Mouse (Mus musculus) spleen, adult 18-20 months (tissue): ENCODE results near the gene Lage3.
"Not testable (repeated sequence)": the region's sequence is repeated elsewhere in the genome, so short reads cannot be mapped to it uniquely, and the experiment has no call there.

Source experiments
- DNase-seq, 2 experiments: peaks; one replicate each; pipeline ENCODE4 v3.0.0; 2022; ENCODE audit warnings: mixed read lengths in 2 of 2

Gene Lage3

DNA sequence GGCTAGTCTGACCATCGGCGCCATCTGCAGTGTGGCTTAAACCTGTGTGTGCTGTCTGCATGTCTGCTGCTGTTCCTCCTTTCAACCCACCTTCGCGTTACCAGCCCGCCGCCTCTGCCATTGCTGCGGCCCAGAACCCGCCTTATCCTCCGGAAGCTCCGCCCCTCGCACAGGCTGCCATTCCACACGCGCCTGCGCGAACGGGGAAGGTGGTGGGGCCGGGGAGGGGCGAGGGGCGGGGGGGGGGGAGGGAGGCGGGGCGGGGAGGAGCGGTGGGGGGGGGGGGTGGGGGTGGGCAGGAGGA is at the start of gene Lage3:
Gene Lage3, minus strand, starts transcription at position 152 of the 304 bp plus-strand sequence.
- peak; percentile 70 to 72 for DNase-seq

DNA sequence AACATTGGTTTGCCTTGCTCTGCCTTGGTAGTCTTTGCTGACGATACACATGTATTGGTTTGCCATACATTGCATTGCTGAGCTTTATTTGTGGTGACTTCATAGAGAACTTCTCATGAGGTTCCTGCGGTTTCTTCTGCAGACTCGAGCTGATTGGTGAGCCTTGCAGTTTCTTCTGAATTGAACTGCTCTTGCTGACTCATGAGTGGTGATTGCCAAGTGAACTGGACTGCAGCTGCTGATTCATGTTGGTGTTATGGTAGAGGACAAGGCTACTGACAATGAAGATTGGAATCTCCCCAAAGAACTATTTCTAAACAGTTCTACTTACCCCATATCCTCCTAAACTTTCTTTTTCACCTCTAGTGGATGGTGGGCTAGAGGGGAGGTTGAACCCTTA is 46.7 kb upstream of the Lage3 start:
- no peak for DNase-seq

DNA sequence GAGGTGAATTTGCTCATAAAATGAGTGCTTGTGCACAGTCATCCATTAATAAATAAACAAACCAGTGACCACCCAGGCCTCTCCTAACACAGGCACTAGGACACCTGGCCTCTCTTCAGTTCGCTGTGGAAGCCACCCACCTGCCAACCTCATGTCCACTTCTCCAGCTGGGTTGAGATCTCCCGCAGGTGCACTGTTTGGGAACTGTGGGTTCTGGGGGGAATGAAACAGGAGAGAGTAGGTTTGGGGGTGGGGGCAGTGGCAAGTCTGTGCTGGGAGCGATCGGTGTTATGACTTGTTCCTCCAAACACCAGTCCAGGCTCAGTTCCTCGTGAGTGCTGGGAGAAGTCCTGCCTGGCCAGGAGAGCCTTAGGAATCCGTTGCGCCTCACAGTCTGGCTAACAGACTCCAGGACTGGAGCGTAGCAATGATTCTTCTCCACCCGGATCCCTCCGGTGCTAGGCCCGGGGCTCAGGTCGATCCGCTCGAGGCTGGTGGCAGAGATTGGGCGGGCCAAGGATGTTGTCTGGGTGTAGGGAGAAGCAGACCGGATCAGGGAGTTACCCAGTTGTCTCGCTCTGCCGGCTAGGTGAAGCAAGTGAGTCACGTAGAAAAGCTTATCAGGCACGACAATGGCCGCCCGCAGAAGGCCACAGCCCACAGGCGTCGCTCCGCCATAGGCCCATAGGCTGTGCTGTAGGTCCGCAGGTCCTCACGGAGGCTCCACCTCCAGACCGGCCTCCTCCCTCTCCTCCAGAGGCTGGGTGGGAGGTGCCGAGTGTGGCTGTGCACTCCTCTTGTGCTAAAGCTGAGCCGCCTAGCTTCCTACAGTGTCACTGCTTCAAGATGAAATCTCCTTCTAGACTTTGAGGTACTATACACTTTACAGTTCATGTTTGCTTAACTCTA is 39.4 kb upstream of the Lage3 start, which contains the start of the genes Fam3a and Ikbkg:
Gene Fam3a, minus strand, starts transcription at position 738 of the 909 bp plus-strand sequence.
Gene Ikbkg, plus strand, starts transcription at position 756 of the 909 bp plus-strand sequence.
- DNase-seq = peak; percentile 69 to 76

DNA sequence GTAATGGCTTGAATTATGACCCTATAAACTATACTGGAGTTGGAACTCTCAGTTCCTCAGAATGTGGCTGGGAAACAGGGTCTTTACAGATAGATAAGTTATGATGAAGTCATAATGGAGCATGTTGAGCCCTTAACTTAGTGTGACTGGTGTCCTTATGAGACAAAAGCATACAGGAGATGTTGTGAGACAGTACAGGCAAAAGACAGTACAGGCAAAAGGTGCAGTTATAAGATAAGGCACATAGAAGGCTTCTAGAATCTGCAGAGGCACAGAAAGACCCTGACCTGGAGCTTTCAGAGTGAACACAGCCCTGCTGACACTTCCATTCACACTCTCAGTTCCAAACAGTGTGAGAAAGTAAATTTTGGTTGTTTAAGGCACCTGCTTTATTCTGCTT is 34.7 kb upstream of the Lage3 start:
- no peak for DNase-seq

DNA sequence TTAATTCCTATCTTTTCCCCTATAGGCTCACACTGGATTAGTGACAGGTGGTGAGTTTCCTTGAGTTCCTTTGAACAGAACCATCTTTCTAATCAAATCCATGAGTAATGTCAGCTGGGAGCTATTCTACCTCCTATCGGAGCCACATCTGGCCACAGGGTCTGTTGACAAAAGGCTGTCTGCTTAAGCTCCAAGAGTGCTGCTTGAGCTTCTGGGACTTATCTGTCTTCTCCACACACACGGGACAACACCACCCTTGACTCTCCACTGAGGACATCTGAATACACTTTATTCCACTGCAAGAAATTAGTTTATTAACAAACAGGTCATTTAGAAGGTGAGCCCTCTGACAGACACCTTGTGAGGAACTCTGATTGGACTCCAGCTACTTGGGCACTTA is 31.0 kb upstream of the Lage3 start:
- DNase-seq = no peak

DNA sequence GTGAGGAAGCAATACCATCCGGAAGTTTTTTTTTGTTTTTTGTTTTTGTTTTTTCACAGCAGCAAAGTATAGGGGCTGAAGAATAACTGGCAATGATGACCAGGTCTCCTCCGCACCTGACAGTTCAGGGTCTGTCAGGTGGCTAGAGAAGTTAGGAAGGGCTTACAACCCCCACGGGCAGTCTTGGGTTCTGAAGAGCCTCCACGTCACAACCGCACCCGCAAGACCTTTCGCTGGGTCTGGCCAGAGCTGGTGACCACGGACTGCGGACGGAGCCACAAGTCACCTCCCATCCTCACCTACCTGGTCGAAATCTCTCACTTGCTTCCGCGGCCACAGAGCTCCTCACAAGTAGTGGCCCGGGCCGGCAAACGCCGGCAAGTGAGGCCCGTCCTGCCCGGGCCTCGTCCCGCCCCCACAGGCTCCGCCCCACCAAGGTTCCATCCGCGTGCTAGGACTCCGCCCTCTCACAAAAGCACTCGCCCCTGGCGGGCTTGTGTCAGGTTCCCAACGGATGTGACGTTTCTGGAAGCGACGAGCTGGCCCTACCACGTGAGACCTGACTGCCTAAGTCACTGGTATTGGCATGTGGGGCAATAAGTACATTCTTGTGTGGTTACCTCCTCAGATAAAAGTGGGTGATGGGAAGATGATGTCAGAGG is 19.6 kb upstream of the Lage3 start, which contains the start of the genes Ubl4a and Slc10a3:
Gene Ubl4a, minus strand, starts transcription at position 331 of the 662 bp plus-strand sequence.
Gene Slc10a3, minus strand, starts transcription at position 462 of the 662 bp plus-strand sequence.
- peak; percentile 83 to 84 for DNase-seq

DNA sequence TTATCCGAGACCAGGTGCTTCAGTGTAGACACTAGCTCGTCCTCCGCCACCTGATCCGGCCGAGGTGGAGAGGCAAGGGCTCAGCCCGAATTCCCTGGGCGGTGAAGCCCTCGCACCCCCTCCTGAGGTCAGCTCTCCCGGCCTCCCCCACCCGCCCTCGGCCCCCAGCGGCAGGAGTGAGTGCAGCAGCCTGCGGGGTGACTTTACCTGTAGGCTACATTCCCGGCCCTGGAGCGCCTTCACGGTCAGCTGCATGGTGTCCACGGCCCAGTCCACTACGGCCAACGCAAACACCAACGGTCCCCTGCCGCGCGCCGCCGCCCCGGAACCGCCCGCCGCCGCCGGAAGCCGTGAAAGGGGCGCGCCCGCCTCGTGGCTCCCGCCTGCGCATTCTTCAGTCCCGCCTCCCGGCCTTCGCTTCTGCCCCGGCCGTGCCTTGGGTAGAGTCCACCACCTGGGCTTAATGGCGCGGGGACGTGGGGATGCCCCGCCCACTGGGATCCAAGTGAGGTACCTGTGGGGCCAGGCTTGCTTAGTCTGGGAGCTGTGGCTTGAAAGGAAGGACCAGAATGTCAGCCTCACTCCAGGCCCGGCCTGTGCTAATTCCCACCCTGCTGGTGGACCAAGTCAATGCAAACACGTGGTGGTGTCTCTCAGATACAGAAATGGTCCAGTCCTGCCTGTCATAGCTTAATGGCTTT is 14.9 kb upstream of the Lage3 start:
- peak; percentile 60 to 70 for DNase-seq

DNA sequence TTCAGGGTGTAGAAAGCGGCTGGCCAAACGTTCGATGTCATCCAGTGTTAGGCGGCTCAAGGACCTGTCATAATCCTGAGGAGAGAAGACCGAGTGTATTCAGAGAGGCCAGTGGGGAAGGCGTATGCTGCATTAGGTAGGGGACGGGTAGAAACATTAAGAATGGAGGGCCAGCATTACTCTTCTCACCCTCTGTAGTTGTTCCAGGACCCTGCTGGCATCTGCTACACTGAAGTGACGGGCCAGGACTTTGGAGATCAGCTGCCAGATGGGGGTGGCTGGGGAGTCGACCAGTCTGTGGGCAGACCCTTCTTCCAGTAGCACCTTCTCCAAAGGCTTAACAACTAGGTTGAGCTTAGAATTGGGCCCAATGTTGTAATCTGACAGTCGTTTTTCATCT is 14.1 kb upstream of the Lage3 start:
- DNase-seq = no peak

DNA sequence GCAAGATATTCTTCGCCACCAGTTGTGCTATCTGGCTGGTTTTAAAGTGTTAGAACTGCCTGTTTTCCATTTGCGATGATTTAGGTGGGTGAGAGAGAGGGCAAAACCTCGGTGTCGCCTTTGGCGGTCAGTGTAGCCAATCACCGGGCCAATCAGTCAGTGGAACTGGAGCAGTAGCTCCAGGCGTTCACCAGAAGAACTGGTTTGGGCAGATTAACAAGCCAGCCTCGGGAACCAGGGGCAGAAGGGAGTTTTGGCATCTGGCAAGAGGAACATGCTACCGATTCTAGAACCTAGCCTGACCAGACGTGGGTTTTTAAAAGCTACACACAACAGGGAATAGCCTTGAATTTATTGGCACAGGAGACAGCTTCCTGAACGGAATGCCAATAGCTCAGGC is 5.8 kb upstream of the Lage3 start:
- no peak for DNase-seq

DNA sequence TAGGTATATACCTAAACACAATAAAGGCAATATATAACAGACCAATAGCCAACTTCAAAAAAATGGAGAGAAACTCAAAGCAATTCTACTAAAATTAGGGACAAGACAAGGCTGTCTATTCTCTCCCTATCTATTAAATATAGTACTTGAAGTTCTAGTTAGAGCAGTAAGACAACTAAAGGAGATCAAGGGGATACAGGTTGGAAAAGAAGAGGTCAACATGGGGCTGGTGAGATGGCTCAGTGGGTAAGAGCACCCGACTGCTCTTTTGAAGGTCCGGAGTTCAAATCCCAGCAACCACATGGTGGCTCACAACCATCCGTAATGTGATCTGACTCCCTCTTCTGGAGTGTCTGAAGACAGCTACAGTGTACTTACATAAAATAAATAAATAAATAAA is 3.7 kb upstream of the Lage3 start:
- not testable (repeated sequence) for DNase-seq

DNA sequence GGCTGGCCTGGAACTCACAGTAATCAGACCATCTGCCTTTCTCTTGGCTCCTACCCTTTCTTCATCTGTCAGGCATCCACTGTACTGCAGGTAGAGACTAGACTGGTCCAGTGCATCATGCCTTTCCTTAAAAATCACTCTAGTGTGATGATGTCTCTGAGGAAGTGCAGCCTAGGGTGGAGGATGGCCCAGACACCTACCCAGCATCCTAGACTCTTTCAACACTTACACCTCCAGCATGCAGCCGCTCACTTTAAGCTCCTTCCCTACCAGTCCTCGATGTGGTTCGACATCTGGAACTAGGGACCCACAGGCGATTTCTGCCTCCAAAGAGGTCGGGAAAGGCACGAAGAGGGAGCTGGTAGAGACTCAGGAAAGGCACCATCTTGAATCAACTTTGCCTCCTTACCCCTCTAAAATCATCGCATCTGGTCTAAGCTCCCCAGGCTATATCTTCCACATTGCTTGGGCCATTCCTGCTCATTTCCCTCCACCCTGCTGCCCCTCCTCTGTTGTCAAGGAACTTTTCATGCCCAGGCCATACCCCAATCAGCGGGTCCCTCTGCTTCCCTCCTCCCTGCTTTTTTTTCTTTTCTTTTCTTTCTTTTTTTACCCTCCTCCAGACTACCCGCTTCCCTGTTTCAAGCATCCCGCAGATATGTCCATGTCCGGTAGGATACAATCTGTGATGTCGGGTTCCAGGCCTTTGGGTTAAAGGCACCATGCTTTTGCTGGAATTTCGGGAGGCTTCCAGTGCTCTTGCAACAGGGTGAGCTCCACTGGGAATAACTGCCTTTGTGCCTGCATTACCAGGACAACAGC is 562 bp downstream of the Lage3 start:
- no peak for DNase-seq

DNA sequence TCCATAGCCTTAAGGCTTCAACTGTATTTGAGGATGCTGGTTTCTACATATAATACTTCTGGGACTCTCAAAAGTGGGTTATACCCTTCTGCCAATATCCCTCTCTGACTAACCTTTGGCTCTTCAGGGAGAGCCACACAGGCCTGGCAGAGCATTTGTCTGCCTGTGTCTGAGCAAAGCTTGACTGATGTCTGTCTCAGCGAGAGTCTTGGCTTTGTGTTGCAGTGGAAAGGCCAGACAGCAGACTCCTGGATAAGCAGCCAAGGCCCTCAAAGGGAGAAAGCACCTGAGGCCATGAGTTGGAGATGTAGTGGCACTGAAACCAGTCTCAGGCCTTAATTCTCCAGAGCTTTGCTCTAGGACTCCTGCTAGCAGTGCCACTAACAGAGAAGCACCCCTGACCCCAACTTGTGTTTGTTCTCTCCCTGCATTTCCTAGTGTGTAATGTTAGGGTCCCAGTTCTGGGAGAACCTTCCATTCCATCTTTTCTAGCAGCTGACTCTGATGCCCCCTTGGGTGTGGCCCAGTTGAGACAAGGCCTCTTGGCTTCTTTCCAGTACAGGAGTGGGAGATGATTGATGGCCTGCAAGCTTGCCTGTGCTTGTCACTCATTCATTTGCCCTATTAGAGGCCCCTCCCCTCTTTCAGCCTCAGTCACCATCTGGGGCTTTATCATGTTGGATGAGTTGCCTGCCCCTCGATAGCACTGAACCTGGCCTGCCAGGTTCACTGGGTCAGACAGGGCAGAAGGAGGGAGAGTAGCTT is 23.1 kb downstream of the Lage3 start:
- no peak for DNase-seq

DNA sequence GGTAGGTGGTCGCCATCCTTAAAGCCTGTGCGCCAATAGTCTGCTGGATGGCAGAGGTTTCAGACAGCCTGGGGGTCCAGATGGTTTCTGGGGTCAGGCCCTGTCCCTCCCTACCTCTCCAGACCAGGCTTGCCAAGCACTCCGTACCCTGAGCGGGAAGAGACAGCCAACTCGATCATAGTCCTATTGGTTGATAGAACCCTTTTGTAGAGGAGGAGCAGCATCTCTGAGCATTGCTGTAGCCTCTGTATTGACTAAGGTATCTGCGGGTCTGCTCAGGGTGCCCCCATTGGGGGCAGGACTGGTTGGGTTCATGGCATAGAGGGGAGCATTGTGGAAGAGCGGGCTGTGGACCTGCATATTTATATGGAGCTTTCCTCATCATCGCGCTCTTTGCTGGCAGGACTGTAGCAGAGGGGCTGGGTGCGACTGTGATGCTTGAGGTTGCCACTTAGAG is 24.2 kb downstream of the Lage3 start:
- no peak for DNase-seq

DNA sequence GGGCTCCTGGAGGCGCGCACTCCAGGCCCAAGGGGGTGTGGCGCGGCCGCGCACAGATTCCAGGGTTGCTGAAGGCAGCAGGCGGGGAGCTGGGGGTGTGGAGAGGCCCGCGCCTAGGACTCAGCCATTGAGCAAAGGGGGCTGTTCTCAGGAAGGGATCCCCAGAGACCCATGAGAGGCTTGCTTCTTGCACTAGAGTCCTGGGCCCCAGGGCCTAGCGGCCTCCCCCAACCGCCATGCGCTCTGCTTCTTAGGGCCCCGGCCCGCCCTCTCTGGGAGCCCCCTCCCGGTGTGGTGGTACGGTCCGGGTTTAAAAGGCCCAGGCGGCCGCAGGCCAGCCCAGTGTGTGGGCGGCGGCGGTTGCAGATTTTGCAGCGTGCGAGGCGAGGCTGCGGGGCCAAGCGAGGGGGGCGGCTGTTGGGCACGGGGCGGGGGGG is 24.7 kb downstream of the Lage3 start, which contains the start of gene Plxna3:
Gene Plxna3, plus strand, starts transcription at position 342 of the 437 bp plus-strand sequence.
- peak; percentile 45 to 59 for DNase-seq

DNA sequence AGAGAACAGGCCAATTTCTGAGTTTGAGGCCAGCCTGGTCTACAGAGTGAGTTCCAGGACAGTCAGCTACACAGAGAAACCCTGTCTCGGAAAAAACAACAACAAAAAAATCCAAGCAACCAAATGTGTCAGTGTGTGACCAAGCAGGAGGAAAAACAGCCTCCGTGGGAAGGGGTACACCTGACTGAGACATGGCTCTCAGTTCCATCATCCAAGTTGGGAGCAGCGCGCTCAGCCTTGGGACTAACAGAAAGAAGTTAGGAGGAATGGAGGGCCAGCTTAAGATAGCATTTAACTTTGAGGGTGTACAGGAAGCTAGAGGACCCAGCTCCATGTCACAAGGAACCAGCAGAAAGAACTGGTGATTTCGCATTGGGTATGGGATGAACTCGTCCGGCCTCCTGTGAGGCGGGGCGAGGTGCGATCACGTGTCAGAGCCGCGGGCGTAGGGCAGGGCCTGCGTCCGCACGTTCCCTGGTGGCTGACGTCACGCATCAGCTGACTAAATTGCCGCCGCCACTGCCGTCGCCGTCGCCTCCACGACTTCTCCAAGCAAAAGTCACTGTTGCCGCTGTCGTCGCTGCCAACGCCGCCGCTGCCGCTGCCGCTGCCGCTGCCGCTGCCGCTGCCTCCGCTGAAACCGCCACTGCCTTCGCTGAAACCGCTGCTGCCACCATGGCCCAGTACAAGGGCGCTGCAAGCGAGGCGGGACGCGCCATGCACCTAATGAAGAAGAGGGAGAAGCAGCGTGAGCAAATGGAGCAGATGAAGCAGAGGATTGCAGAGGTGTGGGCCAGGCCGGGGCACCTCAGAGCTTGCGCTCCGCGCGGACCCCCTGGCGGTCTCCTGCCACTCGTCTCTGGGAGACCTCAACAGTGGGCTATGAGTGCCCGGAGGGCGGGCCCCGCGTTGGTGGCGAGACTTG is 40.6 kb downstream of the Lage3 start, which contains the start of gene Fam50a:
Gene Fam50a, plus strand, starts transcription at position 494 of the 925 bp plus-strand sequence.
- DNase-seq = peak; percentile 78 to 81

DNA sequence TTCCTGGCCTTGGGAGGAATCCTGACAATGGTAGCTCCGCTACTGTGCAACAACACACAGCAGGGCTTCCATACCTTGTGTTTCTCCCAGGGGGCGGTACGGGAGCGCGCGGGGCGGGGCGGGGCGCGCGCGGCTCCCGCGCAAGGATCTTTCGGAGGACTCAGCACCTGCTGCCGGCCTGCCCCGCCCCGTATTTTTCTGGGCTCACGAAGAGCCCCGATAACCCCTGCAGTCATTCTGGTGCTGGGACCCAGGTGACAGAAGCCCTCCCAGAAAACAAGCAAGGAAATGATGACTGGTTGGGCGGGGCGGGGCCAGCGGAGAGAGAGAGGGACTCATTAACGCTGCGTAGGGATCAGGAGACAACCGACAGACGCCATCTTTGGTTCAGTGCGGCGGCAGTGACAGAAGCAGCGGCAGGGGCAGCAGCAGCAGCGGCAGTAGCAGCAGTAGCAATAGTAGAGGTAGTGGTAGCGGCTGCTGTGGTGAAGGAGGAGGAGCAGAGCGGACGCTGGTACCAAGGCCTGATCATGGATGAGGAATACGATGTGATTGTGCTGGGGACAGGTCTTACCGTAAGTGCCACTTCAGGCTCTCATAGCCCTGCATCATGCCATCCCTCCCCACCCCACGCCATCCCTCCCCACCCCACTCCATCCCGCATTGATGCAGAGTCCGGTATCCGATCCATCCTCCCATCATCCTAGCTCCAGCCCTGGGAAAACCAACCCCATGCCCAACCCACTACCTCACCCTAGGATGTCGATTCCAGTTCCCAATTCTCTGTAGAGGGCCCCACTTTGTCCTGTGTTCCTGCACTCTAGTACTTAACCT is 48.3 kb downstream of the Lage3 start, which contains the start of gene Gdi1:
Gene Gdi1, plus strand, starts transcription at position 132 of the 834 bp plus-strand sequence.
- DNase-seq = peak; percentile 57 to 70
